Mouse (Mus musculus) B cell, adult (primary cell): ENCODE measurements around the gene Epb42. TPM values are rescaled to one million over a fixed set of nuclear protein-coding genes. Genes with fewer than 3 reads are reported as not detected.

Source experiments
- total RNA-seq: library from RNA; stranded (reverse); gene quantifications from 4 replicates; pipeline ENCODE4 v1.2.4, GENCODE M21; 2023; ENCODE audit not compliant: inconsistent age

Epb42 gene
- not detected in 4 replicates for total RNA-seq

DNA sequence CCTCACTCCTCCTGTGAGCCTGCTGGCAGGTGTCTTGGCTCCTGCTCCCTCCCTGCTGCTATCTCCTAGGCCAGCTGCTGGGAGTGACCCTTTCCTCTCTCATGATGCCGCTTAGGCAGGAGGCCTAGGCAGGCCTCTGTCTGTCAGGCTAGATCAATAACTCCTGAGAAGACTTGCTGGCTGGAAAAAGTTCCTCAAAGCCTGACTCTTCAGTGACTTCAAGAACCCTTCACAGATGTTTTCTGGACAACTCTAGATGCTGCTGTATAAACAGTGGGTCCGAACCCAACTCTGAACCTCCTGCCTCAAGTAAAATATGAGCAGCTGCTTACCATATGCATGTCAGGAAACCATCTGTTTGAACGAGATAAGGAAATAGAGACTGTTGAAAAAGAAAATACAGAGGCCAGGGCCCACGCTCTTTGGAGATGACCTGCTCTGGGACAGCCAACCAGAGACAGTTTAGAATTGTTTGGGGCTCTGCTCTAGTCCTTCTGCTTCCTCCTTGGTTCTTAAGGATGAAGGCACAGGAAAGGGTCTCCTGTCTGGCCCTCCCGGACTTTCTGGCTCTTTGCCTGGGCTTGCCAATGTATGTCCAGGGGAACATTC, at the start of gene Epb42:
Gene Epb42, minus strand, starts transcription at position 340 of the 609 bp plus-strand sequence.

DNA sequence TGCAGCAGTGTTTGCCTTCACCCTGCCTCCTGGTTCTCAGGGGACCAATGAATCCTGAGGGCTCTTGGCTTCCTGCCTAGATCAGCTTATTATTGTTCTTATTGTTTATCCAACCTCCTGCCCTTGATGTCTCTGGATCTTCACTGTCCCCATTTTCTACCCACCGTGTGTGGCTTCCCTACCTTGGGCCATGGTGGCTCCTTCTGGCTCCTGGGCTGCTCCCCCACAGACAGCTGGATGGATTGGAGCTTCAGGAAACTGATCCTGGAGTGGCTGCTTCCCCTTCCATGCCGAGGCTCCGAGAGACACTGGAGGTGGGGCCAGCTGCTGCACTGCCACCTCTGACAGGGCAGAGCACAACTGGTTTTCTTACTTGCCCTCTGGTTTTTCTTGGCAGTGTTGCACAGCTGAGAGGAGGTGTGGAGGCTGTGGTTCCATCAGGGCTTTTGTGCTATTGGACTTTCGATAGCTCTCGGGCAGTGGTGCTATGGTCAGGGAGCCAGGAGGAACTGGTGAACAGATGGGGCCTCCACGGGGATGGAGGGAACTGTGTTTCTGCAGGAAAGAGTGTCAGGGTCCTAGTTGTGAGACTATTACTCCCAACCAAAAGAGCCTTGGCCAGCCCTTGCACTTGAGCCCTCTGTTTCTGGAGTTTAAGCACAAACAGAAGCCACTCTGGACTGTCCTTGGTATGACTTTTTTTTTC, 48.8 kb upstream of the Epb42 start, which contains the start of gene Tgm5:
Gene Tgm5, minus strand, starts transcription at position 362 of the 706 bp plus-strand sequence.

DNA sequence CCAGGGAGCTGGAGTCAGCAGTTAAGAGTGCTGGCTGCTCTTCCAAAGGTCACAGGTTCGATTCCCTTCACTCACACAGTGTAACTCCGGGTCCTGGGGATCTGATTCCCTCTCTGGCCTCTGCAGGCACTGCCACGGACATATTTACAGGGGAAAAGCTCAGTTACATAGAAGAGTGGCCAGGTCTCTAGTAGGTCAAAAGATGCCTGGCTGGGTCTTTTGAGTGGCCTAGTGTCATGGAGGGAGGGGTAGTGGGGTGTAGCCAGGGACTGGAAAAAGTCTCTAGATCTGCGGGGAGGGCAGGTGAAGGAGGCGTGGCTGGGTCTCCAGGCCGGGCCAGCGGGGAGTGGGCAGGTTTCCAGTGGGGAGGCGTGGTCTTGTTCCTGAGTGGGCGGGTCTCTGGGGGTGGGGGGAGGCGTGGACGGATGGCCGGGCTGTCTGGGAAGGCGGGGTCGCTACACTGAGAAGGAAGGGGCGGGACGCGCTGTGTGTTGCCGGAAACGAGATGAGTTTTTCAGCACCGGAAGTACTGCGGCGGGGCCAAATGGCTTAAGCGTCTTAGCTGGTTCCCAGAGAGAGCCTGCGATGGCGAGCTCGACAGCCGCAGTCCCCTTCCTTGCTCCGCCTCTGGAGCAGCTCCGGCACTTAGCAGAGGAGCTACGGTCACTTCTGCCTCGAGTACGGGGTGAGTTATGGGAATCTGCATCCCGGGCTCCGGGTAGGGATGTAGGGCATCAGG, 28.8 kb downstream of the Epb42 start, which contains the start of gene Ccndbp1:
Gene Ccndbp1, plus strand, starts transcription at position 479 of the 739 bp plus-strand sequence.

DNA sequence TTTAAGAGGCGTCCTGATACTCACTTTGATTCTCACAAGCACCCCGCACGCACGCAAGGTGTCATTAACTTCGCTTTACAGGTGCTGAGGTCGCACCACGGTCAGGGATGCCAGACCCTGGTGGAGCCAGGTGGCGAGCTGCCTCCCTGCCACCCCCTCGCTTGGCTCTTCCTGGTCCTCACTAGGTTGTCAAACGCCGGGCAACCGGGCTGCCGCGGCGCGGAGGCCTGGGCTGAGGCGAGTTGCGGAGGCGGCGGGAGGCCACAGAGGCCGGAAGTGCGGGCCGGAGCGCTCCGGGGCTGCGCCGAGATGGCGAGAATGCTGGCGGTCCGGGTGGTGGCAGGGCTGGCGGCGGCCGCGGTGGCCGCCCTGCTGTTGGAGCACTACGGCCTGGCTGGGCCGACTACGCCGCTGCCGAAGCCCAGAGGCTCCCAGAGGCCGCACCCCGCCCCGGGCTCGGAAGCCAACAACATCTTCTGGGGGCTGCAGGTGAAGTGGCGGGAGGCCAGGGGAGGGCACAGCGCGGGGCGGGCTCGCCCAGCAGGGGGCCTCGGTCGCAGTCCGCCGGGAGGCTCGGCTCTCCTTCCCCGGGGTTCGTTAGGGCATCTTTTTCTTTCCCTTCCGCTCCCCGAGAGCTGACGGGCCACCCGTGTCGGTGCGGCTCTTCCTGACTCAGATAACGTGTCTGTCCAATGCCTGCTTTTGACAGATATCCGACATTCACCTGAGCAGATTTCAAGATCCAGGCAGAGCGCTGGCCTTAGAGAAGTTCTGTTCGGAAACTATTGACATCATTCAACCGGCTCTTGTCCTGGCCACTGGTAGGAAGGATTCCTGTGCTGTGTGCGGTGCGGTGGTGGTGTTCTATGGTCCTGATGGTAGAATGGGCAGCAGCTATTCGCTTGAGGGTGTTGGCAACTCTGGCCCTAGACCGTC, 59.6 kb downstream of the Epb42 start, which contains the start of gene Tmem62:
Gene Tmem62, plus strand, starts transcription at position 28 of the 936 bp plus-strand sequence.

DNA sequence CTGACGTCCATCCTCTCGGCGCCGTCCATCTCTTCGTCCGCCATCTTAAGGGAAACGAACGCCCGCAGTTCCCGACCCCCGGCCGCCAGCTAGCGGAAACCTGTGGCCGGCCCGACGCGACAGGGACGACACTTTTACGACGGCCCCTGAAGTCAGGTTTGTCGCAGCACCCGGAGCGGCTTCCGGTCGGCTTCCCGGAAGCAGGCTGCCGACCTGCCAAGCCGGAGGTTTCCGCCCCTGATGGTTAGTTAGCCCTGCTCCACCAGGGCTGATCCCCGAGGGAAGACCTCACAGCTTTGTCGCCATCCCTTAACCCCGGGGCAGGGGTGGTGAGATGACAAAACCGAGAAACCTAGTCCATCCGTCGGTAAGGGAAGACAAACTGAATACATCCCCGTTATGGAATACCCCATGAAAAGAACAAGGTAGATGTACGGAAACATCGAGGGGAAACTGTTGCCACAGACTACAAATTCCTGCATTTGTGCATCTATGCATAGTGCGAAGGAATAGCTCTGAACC, 66.3 kb downstream of the Epb42 start, which contains the start of gene Ubr1:
Gene Ubr1, minus strand, starts transcription at position 157 of the 522 bp plus-strand sequence.

Other genes with a start within 250 kb of the Epb42 start
- gene Cdan1, start 186.9 kb downstream of the Epb42 start, total RNA-seq: 36.0 to 45.2 TPM (median 41.7 TPM) in 4 replicates
- gene Ttbk2, start 186.5 kb downstream of the Epb42 start, total RNA-seq: 6.9 to 12.3 TPM (median 9.5 TPM) in 4 replicates
- gene Ubr1, start 66.4 kb downstream of the Epb42 start, total RNA-seq: 61.3 to 66.2 TPM (median 64.2 TPM) in 4 replicates
- gene Tmem62, start 60.1 kb downstream of the Epb42 start, total RNA-seq: 17.6 to 24.6 TPM (median 24.4 TPM) in 4 replicates
- gene Ccndbp1, start 28.7 kb downstream of the Epb42 start, total RNA-seq: 84.0 to 90.1 TPM (median 86.4 TPM) in 4 replicates
- gene Tgm5, start 48.8 kb upstream of the Epb42 start, total RNA-seq: not detected in 4 replicates
- not detected in 4 replicates for gene Tgm7, start 72.7 kb upstream of the Epb42 start, total RNA-seq
- gene Adal, start 103.4 kb upstream of the Epb42 start, total RNA-seq: 15.4 to 19.7 TPM (median 18.6 TPM) in 4 replicates
- gene Lcmt2, start 103.6 kb upstream of the Epb42 start, total RNA-seq: 7.1 to 10.5 TPM (median 10.0 TPM) in 4 replicates
- 74.0 to 78.8 TPM (median 78.3 TPM) in 4 replicates for gene Tubgcp4, start 133.6 kb upstream of the Epb42 start, total RNA-seq
- 29.3 to 33.8 TPM (median 31.1 TPM) in 4 replicates for gene Zscan29, start 134.1 kb upstream of the Epb42 start, total RNA-seq
- 80.7 to 99.9 TPM (median 95.7 TPM) in 4 replicates for gene Trp53bp1, start 234.3 kb upstream of the Epb42 start, total RNA-seq